Mouse (Mus musculus): Measurements from ENCODE around the gene Map4k4.

DNA sequence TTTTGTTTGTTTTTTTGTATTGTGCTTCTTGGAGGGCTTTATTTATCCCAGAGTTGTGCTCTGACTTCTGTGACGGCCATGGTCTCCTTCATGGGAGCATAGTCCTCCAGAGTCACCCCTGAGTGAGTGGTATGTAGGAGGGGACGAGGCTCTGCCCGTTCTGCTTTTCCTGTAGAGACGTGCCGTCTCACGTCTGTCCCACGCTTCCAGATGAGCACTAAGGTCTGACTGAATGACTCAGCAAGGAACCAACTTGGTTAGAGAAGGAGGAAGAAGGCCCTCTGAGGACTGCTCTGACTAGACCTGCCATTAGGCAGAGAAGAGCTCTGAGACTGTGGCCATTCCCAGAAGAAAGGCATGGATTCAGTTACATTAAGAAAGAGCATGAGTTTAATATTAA, 68.3 kb downstream of the Map4k4 start:
- TF ChIP-seq POLR2A (IDR thresholded peaks at IDR 0.05; ENCODE audit: insufficient read length, low read depth) (no peak), SRF (IDR thresholded peaks at IDR 0.05; ENCODE audit: control insufficient read depth, insufficient read length, low read depth) (no peak), TCF12 (IDR thresholded peaks at IDR 0.05; ENCODE audit: insufficient read depth, poor library complexity, severe bottlenecking) (no peak), POLR2AphosphoS2 (IDR thresholded peaks at IDR 0.05; ENCODE audit: insufficient read length, low read depth) (no peak), MYOG (IDR thresholded peaks at IDR 0.05; ENCODE audit: control insufficient read depth in 1 of 3, insufficient read depth in 1 of 3, insufficient read length in 2 of 3, low read depth in 2 of 3) (no peak), USF1 (IDR thresholded peaks at IDR 0.05; ENCODE audit: low read depth) (no peak), MYOD1 (IDR thresholded peaks at IDR 0.05; ENCODE audit: control insufficient read depth in 1 of 3, insufficient read length in 2 of 3, low read depth in 2 of 3) (no peak), MAX (IDR thresholded peaks at IDR 0.05; ENCODE audit: low read depth) (no peak), E2F4 (IDR thresholded peaks at IDR 0.05; ENCODE audit: insufficient read depth) (no peak), CEBPB (IDR thresholded peaks at IDR 0.05; ENCODE audit: insufficient read depth, poor library complexity, severe bottlenecking) (no peak)
